In the genomic region with DNA sequence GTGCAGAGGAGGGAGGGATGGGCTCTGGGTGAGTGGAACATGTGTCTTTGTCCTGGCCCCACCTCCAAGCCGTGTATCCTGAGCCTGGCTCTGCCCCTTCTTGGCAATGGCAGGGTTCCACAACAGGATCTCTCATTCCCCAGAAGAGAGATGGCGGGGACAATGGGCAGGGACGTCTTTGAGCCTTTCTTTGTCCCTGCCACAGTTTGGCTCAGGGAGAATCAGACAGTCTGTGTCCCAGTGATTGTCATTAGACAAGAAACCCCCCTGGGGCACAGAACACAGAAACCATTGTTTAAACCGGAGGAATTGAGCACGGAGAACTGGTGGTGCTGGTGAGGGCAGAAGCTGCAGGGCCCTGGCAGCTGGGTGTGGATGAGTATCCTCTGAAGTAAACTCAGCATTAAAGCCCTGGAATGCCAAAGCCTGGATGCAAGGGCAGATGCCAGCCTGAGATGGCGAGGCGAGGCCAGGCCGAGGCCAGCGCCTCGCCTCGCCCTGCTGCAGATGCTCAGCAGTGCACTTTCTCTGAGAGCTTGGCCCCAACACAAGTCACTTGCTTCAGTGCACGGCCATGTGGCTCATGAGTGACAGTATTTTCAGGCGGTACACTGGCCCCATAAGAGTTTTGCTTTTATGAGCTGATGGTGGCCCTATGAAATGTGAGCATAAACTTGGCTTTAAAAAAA, we compare ENCODE assay signal across 14 mouse cellular contexts. TPM values are rescaled to one million over a fixed set of nuclear protein-coding genes. Genes with fewer than 3 reads are reported as not detected.
DNase-seq lines count a peak whose midpoint lies in the region; ATAC-seq and TF ChIP-seq lines count a peak whose summit lies in the region.
"Had no signal": no experiment of that assay in that cellular context is flagged by ENCODE, and none has a peak within 500 bp of the region (broad histone marks: within the 10 kb centered on the region; RNA-seq: fewer than 3 reads in every experiment).

No protein-coding gene starts in this region.

- H3K4me2 ChIP-seq in lung, embryonic 14.5 days = no peak overlapping the region
- H3K4me2 ChIP-seq in embryonic facial prominence, embryonic 14.5 days (ENCODE audit: low read depth, low read length) = 0 out of 2 replicates have a peak overlapping the region, but pooled peaks have one; percentile 8
- peak overlapping the region; percentile 25 for H3K4me2 ChIP-seq in hindbrain, embryonic 16.5 days (ENCODE audit: low read length)
- no peak overlapping the region for H3K4me2 ChIP-seq in neural tube, embryonic 15.5 days
- no peak overlapping the region for H3K4me2 ChIP-seq in heart, embryonic 11.5 days
- H3K4me2 ChIP-seq: limb, embryonic 15.5 days had no signal

- H3K4me3 ChIP-seq in lung, embryonic 14.5 days (ENCODE audit: low read depth, low read length) = no peak overlapping the region
- H3K4me3 ChIP-seq in embryonic facial prominence, embryonic 14.5 days (ENCODE audit: low read depth, low read length) = no peak overlapping the region
- no peak overlapping the region for H3K4me3 ChIP-seq in hindbrain, embryonic 16.5 days (ENCODE audit: low read length)
- no peak overlapping the region for H3K4me3 ChIP-seq in neural tube, embryonic 15.5 days (replicated peaks)
- no peak overlapping the region for H3K4me3 ChIP-seq in heart, embryonic 11.5 days (ENCODE audit: low read depth, low read length)
- H3K4me3 ChIP-seq: limb, embryonic 15.5 days had no signal

- H3K9ac ChIP-seq in lung, embryonic 14.5 days = 0 out of 2 replicates have a peak overlapping the region, but pooled peaks have one; percentile 3
- 0 out of 2 replicates have a peak overlapping the region, but pooled peaks have one; percentile 14 for H3K9ac ChIP-seq in embryonic facial prominence, embryonic 14.5 days (ENCODE audit: low read depth, low read length)
- H3K9ac ChIP-seq in hindbrain, embryonic 16.5 days (ENCODE audit: low read depth, low read length) = peak overlapping the region; percentile 23
- no peak overlapping the region for H3K9ac ChIP-seq in neural tube, embryonic 15.5 days (replicated peaks)
- H3K9ac ChIP-seq in heart, embryonic 11.5 days (ENCODE audit: low read depth, low read length) = no peak overlapping the region
- H3K9ac ChIP-seq: limb, embryonic 15.5 days had no signal

- no peak for DNase-seq in lung, embryonic 14.5 days
- no peak for DNase-seq in lung, postnatal 14 days
- DNase-seq in embryonic facial prominence, embryonic 14.5 days (ENCODE audit: low spot score) = peak; percentile 59
- DNase-seq in right cerebral cortex, adult 18-20 months = no peak
- DNase-seq: cerebellum, adult 2 months; heart, postnatal 10 days; kidney, postnatal 14 days; thymus, postnatal 25 days had no signal

- no peak for ATAC-seq in lung, embryonic 14.5 days (ENCODE audit: insufficient read depth)
- peak; percentile 28; the same call in 1 of the 2 replicates for ATAC-seq in embryonic facial prominence, embryonic 14.5 days (ENCODE audit: low read depth)
- ATAC-seq in hindbrain, embryonic 16.5 days = peak; percentile 25; the same call in 1 of the 2 replicates
- no peak for ATAC-seq in neural tube, embryonic 15.5 days (ENCODE audit: low FRiP score)
- no peak for ATAC-seq in megakaryocyte, adult 5-6 weeks (ENCODE audit: poor library complexity, severe bottlenecking)
- ATAC-seq in heart, embryonic 11.5 days (replicated peaks; ENCODE audit: insufficient number of reproducible peaks, low FRiP score, low TSS enrichment) = no peak

- H3K9me3 ChIP-seq in lung, embryonic 14.5 days (ENCODE audit: low read depth, low read length) = no peaks in the 10 kb centered on the region
- H3K9me3 ChIP-seq in embryonic facial prominence, embryonic 14.5 days (ENCODE audit: control insufficient read depth, low read length) = no peaks in the 10 kb centered on the region
- no peaks in the 10 kb centered on the region for H3K9me3 ChIP-seq in hindbrain, embryonic 16.5 days (ENCODE audit: control insufficient read depth, low read length)
- no peaks in the 10 kb centered on the region for H3K9me3 ChIP-seq in neural tube, embryonic 15.5 days (replicated peaks)
- no peaks in the 10 kb centered on the region for H3K9me3 ChIP-seq in heart, embryonic 11.5 days (replicated peaks; ENCODE audit: control insufficient read depth, low read length)
- H3K9me3 ChIP-seq: limb, embryonic 15.5 days had no signal

- WGBS in lung, embryonic 14.5 days = 50% methylated on average over 13 of the region's 13 CpGs
- WGBS in embryonic facial prominence, embryonic 14.5 days = 16% methylated on average over 13 of the region's 13 CpGs
- whole genome bisulfite sequencing in hindbrain, embryonic 16.5 days = 11% methylated on average over 13 of the region's 13 CpGs
- WGBS in neural tube, embryonic 15.5 days = 22% methylated on average over 13 of the region's 13 CpGs
- WGBS in heart, embryonic 11.5 days (ENCODE audit: insufficient replicate concordance) = 50% methylated on average over 13 of the region's 13 CpGs

- no peaks in the 10 kb centered on the region for H3K4me1 ChIP-seq in lung, embryonic 14.5 days (ENCODE audit: insufficient read depth)
- H3K4me1 ChIP-seq in embryonic facial prominence, embryonic 14.5 days (ENCODE audit: control insufficient read depth, insufficient read depth, low read length) = peaks cover 13% of the 10 kb centered on the region; the same call in 1 of the 2 replicates
- H3K4me1 ChIP-seq in hindbrain, embryonic 16.5 days (ENCODE audit: control insufficient read depth, insufficient read depth, low read depth, low read length) = peaks cover 17% of the 10 kb centered on the region
- peaks cover 33% of the 10 kb centered on the region for H3K4me1 ChIP-seq in neural tube, embryonic 15.5 days
- H3K4me1 ChIP-seq in heart, embryonic 11.5 days (ENCODE audit: control insufficient read depth, insufficient read depth, low read length) = 0 out of 2 replicates have a peak, but pooled peaks cover 3% of the 10 kb centered on the region

- H3K27ac ChIP-seq in lung, embryonic 14.5 days (ENCODE audit: low read depth) = no peak overlapping the region
- H3K27ac ChIP-seq in embryonic facial prominence, embryonic 14.5 days (replicated peaks; ENCODE audit: low read depth, low read length) = 0 out of 2 replicates have a peak overlapping the region, but pooled peaks have one; percentile 15
- H3K27ac ChIP-seq in hindbrain, embryonic 16.5 days (ENCODE audit: low read depth, low read length) = peak overlapping the region; percentile 63
- peak overlapping the region; percentile 52 for H3K27ac ChIP-seq in neural tube, embryonic 15.5 days (replicated peaks)
- H3K27ac ChIP-seq in heart, embryonic 11.5 days (ENCODE audit: low read depth, low read length) = no peak overlapping the region
- H3K27ac ChIP-seq: limb, embryonic 15.5 days had no signal

- peaks cover 24% of the 10 kb centered on the region; the same call in 1 of the 2 replicates for H3K36me3 ChIP-seq in lung, embryonic 14.5 days (ENCODE audit: insufficient read depth)
- H3K36me3 ChIP-seq in embryonic facial prominence, embryonic 14.5 days (ENCODE audit: control insufficient read depth, insufficient read depth, low read length) = peaks cover 29% of the 10 kb centered on the region
- peaks cover 20% of the 10 kb centered on the region for H3K36me3 ChIP-seq in hindbrain, embryonic 16.5 days (ENCODE audit: control insufficient read depth, insufficient read depth, low read length)
- peaks cover 27% of the 10 kb centered on the region for H3K36me3 ChIP-seq in neural tube, embryonic 15.5 days
- H3K36me3 ChIP-seq in heart, embryonic 11.5 days (ENCODE audit: control insufficient read depth, insufficient read depth, low read length) = peaks cover 14% of the 10 kb centered on the region

- TF ChIP-seq CTCF in lung, embryonic 14.5 days (IDR thresholded peaks at IDR 0.05; ENCODE audit: low read depth) = no peak

- peaks cover 38% of the 10 kb centered on the region for H3K27me3 ChIP-seq in lung, embryonic 14.5 days (ENCODE audit: insufficient read depth, low read length)
- H3K27me3 ChIP-seq in embryonic facial prominence, embryonic 14.5 days (replicated peaks; ENCODE audit: control insufficient read depth, insufficient read depth, low read length) = peaks cover 33% of the 10 kb centered on the region
- H3K27me3 ChIP-seq in hindbrain, embryonic 16.5 days (replicated peaks; ENCODE audit: control insufficient read depth, insufficient read depth, low read length) = peaks cover 9% of the 10 kb centered on the region
- H3K27me3 ChIP-seq in neural tube, embryonic 15.5 days (replicated peaks) = peaks cover 33% of the 10 kb centered on the region
- peaks cover 57% of the 10 kb centered on the region for H3K27me3 ChIP-seq in heart, embryonic 11.5 days (ENCODE audit: control insufficient read depth, insufficient read depth, low read length)

RNA-seq across cellular contexts. Expression of a gene that starts 3.4 kb away (rescaled TPM):
- polyA plus RNA-seq in lung, embryonic 14.5 days (2014; fragmentation: Nextera tagmentation; extraction: Ambion mirVana) = not detected in 2 replicates
- 17.7 and 80.3 TPM in 2 replicates for polyA plus RNA-seq in embryonic facial prominence, embryonic 14.5 days (2014; fragmentation: Nextera tagmentation; extraction: Ambion mirVana)
- 0.54 and 0.90 TPM in 2 replicates for polyA plus RNA-seq in hindbrain, embryonic 16.5 days (2015; fragmentation: Nextera tagmentation; extraction: Ambion mirVana)
- 0.54 and 2.3 TPM in 2 replicates for polyA plus RNA-seq in neural tube, embryonic 15.5 days (2015; fragmentation: Nextera tagmentation; extraction: Ambion mirVana)
- total RNA-seq in megakaryocyte, adult 5-6 weeks (2015) = not detected in 2 replicates
- total RNA-seq in megakaryocyte, adult 5-6 weeks (2017) = not detected in 2 replicates
- polyA plus RNA-seq in heart, embryonic 11.5 days (2014; fragmentation: Nextera tagmentation; extraction: Ambion mirVana) = not detected in 2 replicates
- total RNA-seq: heart, postnatal 10 days; megakaryocyte-erythroid progenitor cell, adult 5-6 weeks had no signal
- polyA plus RNA-seq: cerebellum, adult 2 months had no signal

RNA-seq across cellular contexts. Expression of a gene that starts 32.4 kb away (rescaled TPM):
- polyA plus RNA-seq in lung, embryonic 14.5 days (2014; fragmentation: Nextera tagmentation; extraction: Ambion mirVana) = 3.8 and 4.0 TPM in 2 replicates
- 4.2 and 4.9 TPM in 2 replicates for polyA plus RNA-seq in embryonic facial prominence, embryonic 14.5 days (2014; fragmentation: Nextera tagmentation; extraction: Ambion mirVana)
- 12.4 TPM in 2 replicates for polyA plus RNA-seq in hindbrain, embryonic 16.5 days (2015; fragmentation: Nextera tagmentation; extraction: Ambion mirVana)
- 12.1 and 12.5 TPM in 2 replicates for polyA plus RNA-seq in neural tube, embryonic 15.5 days (2015; fragmentation: Nextera tagmentation; extraction: Ambion mirVana)
- total RNA-seq in megakaryocyte, adult 5-6 weeks (2015) = 17.4 and 20.6 TPM in 2 replicates
- 17.3 and 23.6 TPM in 2 replicates for total RNA-seq in megakaryocyte, adult 5-6 weeks (2017)
- 1.6 and 2.1 TPM in 2 replicates for polyA plus RNA-seq in heart, embryonic 11.5 days (2014; fragmentation: Nextera tagmentation; extraction: Ambion mirVana)

RNA-seq across cellular contexts. Expression of a gene that starts 46.6 kb away (rescaled TPM):
- not detected in 2 replicates for polyA plus RNA-seq in lung, embryonic 14.5 days (2014; fragmentation: Nextera tagmentation; extraction: Ambion mirVana)
- 0.85 and 1.9 TPM in 2 replicates for polyA plus RNA-seq in embryonic facial prominence, embryonic 14.5 days (2014; fragmentation: Nextera tagmentation; extraction: Ambion mirVana)
- 0.65 and 1.1 TPM in 2 replicates for polyA plus RNA-seq in hindbrain, embryonic 16.5 days (2015; fragmentation: Nextera tagmentation; extraction: Ambion mirVana)
- 1.3 and 1.6 TPM in 2 replicates for polyA plus RNA-seq in neural tube, embryonic 15.5 days (2015; fragmentation: Nextera tagmentation; extraction: Ambion mirVana)
- total RNA-seq in megakaryocyte, adult 5-6 weeks (2015) = not detected in 2 replicates
- not detected in 2 replicates for total RNA-seq in megakaryocyte, adult 5-6 weeks (2017)
- not detected in 2 replicates for polyA plus RNA-seq in heart, embryonic 11.5 days (2014; fragmentation: Nextera tagmentation; extraction: Ambion mirVana)
- total RNA-seq: heart, postnatal 10 days; megakaryocyte-erythroid progenitor cell, adult 5-6 weeks had no signal
- polyA plus RNA-seq: cerebellum, adult 2 months had no signal

RNA-seq across cellular contexts. Expression of a gene that starts 49.1 kb away (rescaled TPM):
- 12.2 and 14.9 TPM in 2 replicates for polyA plus RNA-seq in lung, embryonic 14.5 days (2014; fragmentation: Nextera tagmentation; extraction: Ambion mirVana)
- polyA plus RNA-seq in embryonic facial prominence, embryonic 14.5 days (2014; fragmentation: Nextera tagmentation; extraction: Ambion mirVana) = 15.4 and 15.8 TPM in 2 replicates
- polyA plus RNA-seq in hindbrain, embryonic 16.5 days (2015; fragmentation: Nextera tagmentation; extraction: Ambion mirVana) = 23.6 and 23.7 TPM in 2 replicates
- polyA plus RNA-seq in neural tube, embryonic 15.5 days (2015; fragmentation: Nextera tagmentation; extraction: Ambion mirVana) = 19.3 and 22.7 TPM in 2 replicates
- 1.0 and 1.1 TPM in 2 replicates for total RNA-seq in megakaryocyte, adult 5-6 weeks (2015)
- 1.3 and 2.1 TPM in 2 replicates for total RNA-seq in megakaryocyte, adult 5-6 weeks (2017)
- 6.2 and 6.9 TPM in 2 replicates for polyA plus RNA-seq in heart, embryonic 11.5 days (2014; fragmentation: Nextera tagmentation; extraction: Ambion mirVana)

Comparison
In these comparisons a context has a peak if more than half of its experiments do, and no peak if none do; other contexts are left out.
1. ATAC-seq: peak in embryonic facial prominence, embryonic 14.5 days (single experiment) and hindbrain, embryonic 16.5 days (single experiment); none in lung, embryonic 14.5 days (single experiment), neural tube, embryonic 15.5 days (single experiment), megakaryocyte, adult 5-6 weeks (single experiment) and heart, embryonic 11.5 days (single experiment).
2. H3K27ac ChIP-seq: peak in embryonic facial prominence, embryonic 14.5 days (single experiment), hindbrain, embryonic 16.5 days (single experiment) and neural tube, embryonic 15.5 days (single experiment); none in lung, embryonic 14.5 days (single experiment) and heart, embryonic 11.5 days (single experiment).
3. H3K4me2 ChIP-seq: peak in embryonic facial prominence, embryonic 14.5 days (single experiment) and hindbrain, embryonic 16.5 days (single experiment); none in lung, embryonic 14.5 days (single experiment), neural tube, embryonic 15.5 days (single experiment) and heart, embryonic 11.5 days (single experiment).
4. H3K9ac ChIP-seq: peak in lung, embryonic 14.5 days (single experiment), embryonic facial prominence, embryonic 14.5 days (single experiment) and hindbrain, embryonic 16.5 days (single experiment); none in neural tube, embryonic 15.5 days (single experiment) and heart, embryonic 11.5 days (single experiment).